Mouse (Mus musculus): ENCODE measurements around the gene Rpusd1. TPM values are rescaled to one million over a fixed set of nuclear protein-coding genes. Genes with fewer than 3 reads are reported as not detected.

The Rpusd1 gene
- total and polyA plus RNA-seq, 3 experiments, result 5.6 to 13.8 (median 5.8) TPM

GRCm38 (mm10) chr17:25760148-25760547, 32.7 kb downstream of the Rpusd1 start:
- dilution Hi-C loops (cut with MboI; ENCODE audit: extremely low pct_ligation_motif_present, extremely low pct_unique_long_range_greater_than_20kb, low sequenced_read_pairs), result no loop called here
- no peaks in the 10 kb centered on the region for H3K79me2 ChIP-seq (replicated peaks; ENCODE audit: control insufficient read depth, extremely low read depth, insufficient read depth, poor library complexity, severe bottlenecking)

GRCm38 (mm10) chr17:25761561-25761970, 34.1 kb downstream of the Rpusd1 start:
- no peaks in the 10 kb centered on the region for H3K79me2 ChIP-seq (replicated peaks; ENCODE audit: control insufficient read depth, extremely low read depth, insufficient read depth, poor library complexity, severe bottlenecking)
- H3K36me3 ChIP-seq (replicated peaks in 1 of 2; ENCODE audit: control insufficient read depth in 1 of 2, insufficient read depth in 1 of 2, low read length in 1 of 2), result no peaks in the 10 kb centered on the region
- dilution Hi-C loops (cut with MboI; ENCODE audit: extremely low pct_ligation_motif_present, extremely low pct_unique_long_range_greater_than_20kb, low sequenced_read_pairs), result no loop called here
- H3K4me2 ChIP-seq (ENCODE audit: insufficient read depth, low read depth, poor library complexity, severe bottlenecking), result no peak overlapping the region
- H3K27ac ChIP-seq (ENCODE audit: insufficient read depth, low read depth), result no peak overlapping the region
- H3K27me3 ChIP-seq (replicated peaks), result peaks cover 84% of the 10 kb centered on the region
- TF ChIP-seq GABPA (IDR thresholded peaks at IDR 0.05; ENCODE audit: insufficient replicate concordance, low read depth, low read length) (no peak), MAZ (IDR thresholded peaks at IDR 0.05; ENCODE audit: low read depth, low read length) (no peak), NRF1 (IDR thresholded peaks at IDR 0.05; ENCODE audit: low read depth, low read length) (no peak), MXI1 (IDR thresholded peaks at IDR 0.05; ENCODE audit: low read depth, low read length) (no peak), KAT2A (IDR thresholded peaks at IDR 0.05; ENCODE audit: insufficient replicate concordance, low read length) (no peak), ETS1 (conservative IDR thresholded peaks at IDR 0.05; ENCODE audit: low read depth, low read length) (no peak), POLR2A (IDR thresholded peaks at IDR 0.05; ENCODE audit: low read depth, low read length) (no peak), ZC3H11A (IDR thresholded peaks at IDR 0.05; ENCODE audit: low read depth, low read length) (no peak), ZMIZ1 (IDR thresholded peaks at IDR 0.05; ENCODE audit: low read depth, low read length) (no peak)
- H3K4me3 ChIP-seq (replicated peaks in 1 of 3; ENCODE audit: low read depth in 2 of 3, low read length in 2 of 3, poor library complexity in 1 of 3), result no peak overlapping the region
- H3K4me1 ChIP-seq (ENCODE audit: control insufficient read depth in 1 of 2, insufficient read depth in 2 of 2), result no peaks in the 10 kb centered on the region
- H3K9me3 ChIP-seq (replicated peaks; ENCODE audit: low read length), result no peaks in the 10 kb centered on the region
- in situ Hi-C loops (cut with MboI; ENCODE audit: low pct_ligation_motif_present, low pct_unique_long_range_greater_than_20kb, low sequenced_read_pairs), result no loop called here
- no peak overlapping the region for H3K9ac ChIP-seq (ENCODE audit: insufficient read depth, low read depth)
- no peak for DNase-seq (ENCODE audit: extremely low read depth)

More at GRCm38 (mm10) chr17:25760148-25760547, 32.7 kb downstream of the Rpusd1 start:
- in situ Hi-C loops (cut with MboI; ENCODE audit: low pct_ligation_motif_present, low pct_unique_long_range_greater_than_20kb, low sequenced_read_pairs), result no loop called here
- H3K27me3 ChIP-seq (replicated peaks), result peaks cover 86% of the 10 kb centered on the region
- no peak overlapping the region for H3K4me3 ChIP-seq (replicated peaks in 1 of 3; ENCODE audit: low read depth in 2 of 3, low read length in 2 of 3, poor library complexity in 1 of 3)
- no peak for DNase-seq (ENCODE audit: extremely low read depth)
- H3K9ac ChIP-seq (ENCODE audit: insufficient read depth, low read depth), result no peak overlapping the region
- no peaks in the 10 kb centered on the region for H3K4me1 ChIP-seq (ENCODE audit: control insufficient read depth in 1 of 2, insufficient read depth in 2 of 2)
- no peak for TF ChIP-seq ZMIZ1 (IDR thresholded peaks at IDR 0.05; ENCODE audit: low read depth, low read length)
- no peak for TF ChIP-seq CHD2 (IDR thresholded peaks at IDR 0.05; ENCODE audit: low read length)
- no peak for TF ChIP-seq MAFK (IDR thresholded peaks at IDR 0.05; ENCODE audit: insufficient replicate concordance, low read length)
- no peak for TF ChIP-seq UBTF (IDR thresholded peaks at IDR 0.05; ENCODE audit: low read depth, low read length)
- no peak for TF ChIP-seq RCOR1 (conservative IDR thresholded peaks at IDR 0.05; ENCODE audit: low read depth, low read length)
- TF ChIP-seq CTCF (conservative IDR thresholded peaks at IDR 0.05 in 1 of 2, IDR thresholded peaks at IDR 0.05 in 1 of 2; ENCODE audit: low read depth in 2 of 2, low read length in 2 of 2), result no peak
- no peak for TF ChIP-seq HCFC1 (IDR thresholded peaks at IDR 0.05; ENCODE audit: low read depth, low read length)
- no peak for TF ChIP-seq NRF1 (IDR thresholded peaks at IDR 0.05; ENCODE audit: low read depth, low read length)
- TF ChIP-seq ETS1 (conservative IDR thresholded peaks at IDR 0.05; ENCODE audit: low read depth, low read length), result no peak
- no peaks in the 10 kb centered on the region for H3K9me3 ChIP-seq (replicated peaks; ENCODE audit: low read length)
- no peak overlapping the region for H3K4me2 ChIP-seq (ENCODE audit: insufficient read depth, low read depth, poor library complexity, severe bottlenecking)
- no peak overlapping the region for H3K27ac ChIP-seq (ENCODE audit: insufficient read depth, low read depth)
- H3K36me3 ChIP-seq (replicated peaks in 1 of 2; ENCODE audit: control insufficient read depth in 1 of 2, insufficient read depth in 1 of 2, low read length in 1 of 2), result no peaks in the 10 kb centered on the region

Data from CH12.LX (cell line).